Mouse (Mus musculus): ENCODE results near the gene Sorl1. TPM values are rescaled to one million over a fixed set of nuclear protein-coding genes. Genes with fewer than 3 reads are reported as not detected.

Sorl1 gene
- polyA plus RNA-seq, 1 experiment from 2014 or later: 15.5 TPM

DNA sequence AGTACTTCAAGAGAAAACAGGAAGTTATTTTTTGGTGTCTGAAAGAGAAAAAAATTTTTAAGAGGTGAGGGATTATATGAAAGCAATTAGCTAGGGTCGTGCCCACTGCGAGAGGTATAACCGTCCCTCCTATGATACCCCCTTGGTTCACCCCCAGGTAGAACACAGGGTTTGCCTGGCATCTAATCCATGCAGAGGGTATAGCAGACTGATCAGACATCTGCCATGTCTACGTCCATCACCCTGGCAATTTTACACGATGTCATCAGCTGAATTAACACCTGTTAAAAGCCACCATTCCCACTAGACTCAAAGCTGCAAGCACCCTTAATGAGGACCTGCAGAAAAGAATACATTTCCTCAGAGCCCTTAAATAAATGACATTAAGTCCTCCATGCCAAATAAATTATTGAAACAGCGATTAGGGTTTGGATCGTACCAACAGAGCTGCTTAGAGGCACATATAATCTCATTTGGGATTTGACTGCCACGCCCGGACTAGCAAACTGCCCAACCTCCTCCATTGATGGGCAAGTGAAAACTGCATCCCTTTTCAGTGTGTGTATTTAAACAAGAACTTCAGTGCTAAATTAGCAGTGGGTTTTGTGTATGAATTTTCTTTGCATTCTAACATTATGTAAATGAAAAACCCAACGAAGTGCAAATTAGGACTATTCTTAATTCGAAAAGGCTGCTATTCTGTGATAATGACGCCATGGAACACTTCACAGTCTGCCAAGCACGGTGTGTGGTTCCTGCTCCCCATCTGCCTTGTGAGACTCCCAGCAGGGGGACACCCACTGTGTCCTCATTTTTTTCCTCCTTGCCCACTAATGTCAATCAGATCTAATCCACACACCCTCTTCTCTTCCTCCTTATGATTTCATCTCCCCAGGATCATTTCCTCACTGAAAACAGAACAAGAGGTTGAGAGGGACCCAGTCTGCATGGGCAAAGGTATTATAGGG, 7.0 kb upstream of the Sorl1 start:
- 80% methylated on average over 13 of the region's 13 CpGs for WGBS
- no peak for ATAC-seq (ENCODE audit: insufficient number of reproducible peaks, insufficient read depth, low FRiP score, low read depth)
- no peaks in the 10 kb centered on the region for H3K27me3 ChIP-seq (ENCODE audit: control insufficient read depth, insufficient read depth, low read length)

DNA sequence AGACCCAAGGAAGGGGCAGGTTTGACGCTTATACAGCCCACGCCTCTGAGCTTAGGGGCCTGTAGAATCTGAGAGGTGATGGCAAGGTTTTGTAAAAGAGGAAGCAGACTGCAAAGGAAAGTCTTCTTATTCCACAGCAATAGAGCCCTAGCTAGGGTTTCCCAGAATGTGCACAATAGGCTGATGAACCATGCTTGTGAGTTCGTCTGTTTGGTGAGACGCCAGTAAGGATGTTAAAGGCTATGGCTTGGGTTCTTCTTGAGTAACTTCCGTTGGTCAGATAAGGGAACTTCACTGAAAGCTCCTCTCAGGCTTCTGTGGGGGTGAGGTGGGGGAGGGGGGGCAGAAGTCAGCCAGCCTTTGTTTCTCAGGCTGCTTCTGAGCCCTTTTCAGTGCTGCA, 3.9 kb upstream of the Sorl1 start:
- no peak overlapping the region for H3K4me3 ChIP-seq (ENCODE audit: low read depth, low read length)
- H3K27me3 ChIP-seq (ENCODE audit: control insufficient read depth, insufficient read depth, low read length): no peaks in the 10 kb centered on the region
- no peak overlapping the region for H3K4me2 ChIP-seq (replicated peaks; ENCODE audit: low read depth, low read length)
- no peak for ATAC-seq (ENCODE audit: insufficient number of reproducible peaks, insufficient read depth, low FRiP score, low read depth)
- H3K27ac ChIP-seq (ENCODE audit: low read length): no peak overlapping the region
- no peaks in the 10 kb centered on the region for H3K36me3 ChIP-seq (ENCODE audit: control insufficient read depth, insufficient read depth, low read length)
- 90% methylated on average over 5 of the region's 5 CpGs for WGBS
- no peak overlapping the region for H3K9ac ChIP-seq (replicated peaks; ENCODE audit: low read depth, low read length)
- H3K9me3 ChIP-seq (ENCODE audit: control insufficient read depth, low read depth, low read length): no peaks in the 10 kb centered on the region
- H3K4me1 ChIP-seq (ENCODE audit: control insufficient read depth, insufficient read depth, low read length): 0 out of 2 replicates have a peak, but pooled peaks cover 5% of the 10 kb centered on the region

More for the DNA sequence above, 7.0 kb upstream of the Sorl1 start:
- H3K9ac ChIP-seq (replicated peaks; ENCODE audit: low read depth, low read length): no peak overlapping the region
- H3K4me2 ChIP-seq (replicated peaks; ENCODE audit: low read depth, low read length): no peak overlapping the region
- no peaks in the 10 kb centered on the region for H3K9me3 ChIP-seq (ENCODE audit: control insufficient read depth, low read depth, low read length)
- H3K36me3 ChIP-seq (ENCODE audit: control insufficient read depth, insufficient read depth, low read length): no peaks in the 10 kb centered on the region
- H3K27ac ChIP-seq (ENCODE audit: low read length): no peak overlapping the region
- H3K4me3 ChIP-seq (ENCODE audit: low read depth, low read length): no peak overlapping the region
- H3K4me1 ChIP-seq (ENCODE audit: control insufficient read depth, insufficient read depth, low read length): no peaks in the 10 kb centered on the region

DNA sequence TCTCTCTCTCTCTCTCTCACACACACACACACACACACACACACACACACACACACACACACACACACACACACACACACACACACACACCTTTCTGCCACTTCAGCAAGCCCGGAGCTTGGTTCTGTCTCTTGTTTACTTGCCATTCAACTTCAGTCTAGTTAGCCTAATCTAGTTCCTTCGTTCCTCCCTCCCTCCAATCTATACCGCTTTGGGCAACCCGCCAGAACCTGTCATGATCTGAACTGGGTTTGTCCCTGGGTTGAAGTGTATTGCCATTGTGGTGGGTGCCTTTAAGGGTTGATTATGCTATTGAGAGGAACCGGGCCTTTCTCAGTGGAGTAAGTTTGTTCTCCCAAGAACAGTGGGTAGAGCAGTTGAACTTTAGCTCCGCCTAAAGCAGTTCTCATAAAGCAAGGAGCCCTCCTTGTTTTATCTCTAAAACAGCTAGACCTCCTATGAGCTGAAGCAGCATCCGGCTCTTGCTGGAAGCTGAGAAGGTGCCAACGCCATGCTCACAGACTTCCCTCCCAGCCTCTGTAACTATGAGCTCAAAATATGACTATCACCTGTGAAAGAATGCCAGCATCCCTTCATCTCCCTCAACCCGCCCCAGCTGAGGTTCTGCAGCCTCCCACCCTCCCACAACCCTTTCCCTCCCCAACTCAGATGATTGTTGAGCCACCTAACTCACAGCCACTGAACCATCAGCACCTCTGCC, 1.3 kb upstream of the Sorl1 start:
- Histone ChIP-seq H3K27ac (ENCODE audit: low read length) (no peak overlapping the region), H3K9ac (replicated peaks; ENCODE audit: low read depth, low read length) (no peak overlapping the region), H3K4me3 (ENCODE audit: low read depth, low read length) (no peak overlapping the region), H3K27me3 (ENCODE audit: control insufficient read depth, insufficient read depth, low read length) (no peaks in the 10 kb centered on the region), H3K36me3 (ENCODE audit: control insufficient read depth, insufficient read depth, low read length) (no peaks in the 10 kb centered on the region), H3K4me2 (replicated peaks; ENCODE audit: low read depth, low read length) (no peak overlapping the region), H3K9me3 (ENCODE audit: control insufficient read depth, low read depth, low read length) (no peaks in the 10 kb centered on the region), H3K4me1 (ENCODE audit: control insufficient read depth, insufficient read depth, low read length) (0 out of 2 replicates have a peak, but pooled peaks cover 13% of the 10 kb centered on the region)
- 73% methylated on average over 9 of the region's 9 CpGs for WGBS
- no peak for ATAC-seq (ENCODE audit: insufficient number of reproducible peaks, insufficient read depth, low FRiP score, low read depth)

DNA sequence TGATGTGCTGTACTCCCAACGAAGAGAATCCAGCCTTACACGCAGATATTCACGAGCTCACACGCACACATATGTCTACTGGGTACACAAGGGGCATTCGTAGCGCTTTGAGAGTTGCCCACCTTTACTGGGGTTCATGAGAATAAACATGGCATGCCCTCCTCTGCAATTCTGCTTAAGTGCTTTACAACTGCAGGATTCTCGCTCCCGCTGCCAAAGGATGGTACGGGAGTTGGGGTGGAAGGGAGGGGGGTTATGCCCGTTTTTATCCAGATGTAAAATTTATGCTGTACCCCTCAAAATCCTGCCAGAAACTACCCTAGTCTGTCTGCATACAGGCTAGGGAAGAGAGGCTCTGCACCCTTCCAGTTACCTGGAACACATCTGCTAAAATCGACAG, 893 bp downstream of the Sorl1 start:
- Histone ChIP-seq H3K9ac (replicated peaks; ENCODE audit: low read depth, low read length) (peak overlapping the region; percentile 67; the same call in 1 of the 2 replicates), H3K36me3 (ENCODE audit: control insufficient read depth, insufficient read depth, low read length) (no peaks in the 10 kb centered on the region), H3K9me3 (ENCODE audit: control insufficient read depth, low read depth, low read length) (no peaks in the 10 kb centered on the region), H3K4me2 (replicated peaks; ENCODE audit: low read depth, low read length) (peak overlapping the region; percentile 97), H3K27me3 (ENCODE audit: control insufficient read depth, insufficient read depth, low read length) (no peaks in the 10 kb centered on the region), H3K27ac (ENCODE audit: low read length) (no peak overlapping the region; the same call in 1 of the 2 replicates), H3K4me1 (ENCODE audit: control insufficient read depth, insufficient read depth, low read length) (0 out of 2 replicates have a peak, but pooled peaks cover 13% of the 10 kb centered on the region), H3K4me3 (ENCODE audit: low read depth, low read length) (peak overlapping the region; percentile 78)
- 23% methylated on average over 11 of the region's 11 CpGs for WGBS
- ATAC-seq (ENCODE audit: insufficient number of reproducible peaks, insufficient read depth, low FRiP score, low read depth): no peak

DNA sequence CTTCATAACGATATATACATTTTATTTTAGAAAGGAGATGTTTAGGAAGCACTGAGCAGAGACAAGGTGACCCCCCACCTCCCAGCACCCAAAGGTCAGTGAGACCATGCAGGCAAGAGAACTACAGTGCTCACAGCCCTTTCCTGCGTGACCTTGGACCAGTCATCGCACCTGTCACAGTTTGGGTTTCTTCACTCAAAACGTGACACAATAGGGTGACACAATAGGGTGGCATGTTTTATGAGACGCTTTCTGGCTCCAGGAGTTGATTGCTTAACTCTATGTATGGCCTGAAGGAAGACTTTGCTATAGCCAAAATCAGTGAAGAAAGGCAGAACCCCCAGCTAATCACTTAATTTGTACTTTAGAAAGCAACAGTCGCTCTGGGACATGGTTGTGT, 1.7 kb downstream of the Sorl1 start:
- no peaks in the 10 kb centered on the region for H3K9me3 ChIP-seq (ENCODE audit: control insufficient read depth, low read depth, low read length)
- H3K4me1 ChIP-seq (ENCODE audit: control insufficient read depth, insufficient read depth, low read length): 0 out of 2 replicates have a peak, but pooled peaks cover 13% of the 10 kb centered on the region
- H3K9ac ChIP-seq (replicated peaks; ENCODE audit: low read depth, low read length): no peak overlapping the region
- peak overlapping the region; percentile 97 for H3K4me2 ChIP-seq (replicated peaks; ENCODE audit: low read depth, low read length)
- H3K4me3 ChIP-seq (ENCODE audit: low read depth, low read length): peak overlapping the region; percentile 78; the same call in 1 of the 2 replicates
- H3K27ac ChIP-seq (ENCODE audit: low read length): no peak overlapping the region
- WGBS: 79% methylated on average over 6 of the region's 6 CpGs
- ATAC-seq (ENCODE audit: insufficient number of reproducible peaks, insufficient read depth, low FRiP score, low read depth): no peak
- no peaks in the 10 kb centered on the region for H3K27me3 ChIP-seq (ENCODE audit: control insufficient read depth, insufficient read depth, low read length)
- H3K36me3 ChIP-seq (ENCODE audit: control insufficient read depth, insufficient read depth, low read length): no peaks in the 10 kb centered on the region

DNA sequence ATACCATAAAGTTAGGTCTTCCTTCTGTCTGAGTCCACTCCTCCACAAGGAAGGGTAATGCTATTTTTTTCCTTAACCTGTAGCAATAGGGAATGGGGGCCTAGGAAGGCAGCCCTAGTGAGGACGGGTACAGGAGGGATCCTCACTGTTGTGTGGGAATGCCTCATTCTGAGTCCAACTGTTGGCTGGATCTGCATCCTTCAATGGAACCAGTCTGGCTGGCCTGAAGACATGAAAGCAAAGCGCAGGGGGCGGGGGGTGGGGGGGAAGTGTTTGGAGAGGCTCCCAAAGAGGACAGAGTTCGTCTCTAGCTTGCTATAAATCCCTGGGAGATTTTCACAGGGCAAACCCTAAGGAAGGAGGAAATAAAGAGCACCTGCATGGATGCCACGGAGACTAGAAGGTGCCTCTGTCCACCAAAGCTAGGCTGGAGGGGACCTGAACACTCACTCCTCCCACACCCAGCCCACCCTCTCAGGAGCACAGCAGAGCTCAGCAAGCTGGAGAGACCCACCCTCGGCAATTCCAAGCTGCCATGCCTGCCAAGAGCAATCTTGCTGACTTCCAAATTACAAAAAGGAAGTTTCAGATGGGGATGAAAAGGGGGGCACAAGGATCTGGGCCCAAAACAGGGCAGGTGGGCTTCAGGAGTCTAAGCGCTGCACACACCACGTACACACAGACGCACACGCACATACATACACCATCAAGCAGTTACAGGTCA, 2.3 kb downstream of the Sorl1 start:
- no peak overlapping the region for H3K4me3 ChIP-seq (ENCODE audit: low read depth, low read length)
- H3K4me1 ChIP-seq (ENCODE audit: control insufficient read depth, insufficient read depth, low read length): peaks cover 16% of the 10 kb centered on the region; the same call in 1 of the 2 replicates
- H3K27ac ChIP-seq (ENCODE audit: low read length): no peak overlapping the region
- 71% methylated on average over 10 of the region's 10 CpGs for WGBS
- no peak for ATAC-seq (ENCODE audit: insufficient number of reproducible peaks, insufficient read depth, low FRiP score, low read depth)
- H3K9me3 ChIP-seq (ENCODE audit: control insufficient read depth, low read depth, low read length): no peaks in the 10 kb centered on the region
- H3K4me2 ChIP-seq (replicated peaks; ENCODE audit: low read depth, low read length): peak overlapping the region; percentile 25
- no peak overlapping the region for H3K9ac ChIP-seq (replicated peaks; ENCODE audit: low read depth, low read length)
- H3K36me3 ChIP-seq (ENCODE audit: control insufficient read depth, insufficient read depth, low read length): no peaks in the 10 kb centered on the region
- H3K27me3 ChIP-seq (ENCODE audit: control insufficient read depth, insufficient read depth, low read length): no peaks in the 10 kb centered on the region

DNA sequence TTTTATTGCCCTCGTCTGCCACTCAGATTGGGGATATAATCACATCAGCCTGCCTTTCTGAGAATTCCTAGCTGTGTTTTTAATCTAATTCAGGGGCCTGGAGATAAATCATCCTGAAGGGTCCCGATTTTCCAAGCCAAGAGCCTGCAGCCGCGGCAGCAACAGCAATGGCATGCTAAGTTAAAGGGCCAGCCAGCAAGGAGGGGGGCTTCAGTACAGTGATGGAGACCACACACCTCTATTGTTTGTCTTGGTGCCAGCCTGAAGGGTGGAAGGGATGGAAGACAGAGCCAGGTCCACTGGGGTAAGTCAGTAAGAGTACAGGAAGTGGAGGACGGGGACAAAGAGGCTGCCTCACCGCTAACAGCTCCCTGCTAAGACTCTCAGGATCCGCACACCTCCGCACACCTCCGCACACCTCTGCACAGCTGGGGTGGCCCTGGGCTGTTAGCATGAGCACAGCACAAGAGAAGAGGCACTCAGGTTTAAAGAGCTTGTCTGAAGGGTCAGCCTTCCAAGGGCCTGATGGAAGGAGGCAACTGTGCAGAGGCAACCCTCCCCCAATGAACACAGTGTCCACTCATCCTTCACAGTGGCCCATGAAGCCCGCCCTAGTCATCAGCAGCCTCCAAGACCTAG, 7.6 kb downstream of the Sorl1 start:
- H3K4me3 ChIP-seq (ENCODE audit: low read depth, low read length): no peak overlapping the region
- WGBS: 45% methylated on average over 10 of the region's 10 CpGs
- H3K27me3 ChIP-seq (ENCODE audit: control insufficient read depth, insufficient read depth, low read length): no peaks in the 10 kb centered on the region
- H3K9ac ChIP-seq (replicated peaks; ENCODE audit: low read depth, low read length): no peak overlapping the region
- ATAC-seq (ENCODE audit: insufficient number of reproducible peaks, insufficient read depth, low FRiP score, low read depth): 0 out of 2 replicates have a peak, but pooled peaks have one; percentile 28
- no peak overlapping the region for H3K4me2 ChIP-seq (replicated peaks; ENCODE audit: low read depth, low read length)
- peaks cover 10% of the 10 kb centered on the region; the same call in 1 of the 2 replicates for H3K4me1 ChIP-seq (ENCODE audit: control insufficient read depth, insufficient read depth, low read length)
- no peaks in the 10 kb centered on the region for H3K36me3 ChIP-seq (ENCODE audit: control insufficient read depth, insufficient read depth, low read length)
- H3K9me3 ChIP-seq (ENCODE audit: control insufficient read depth, low read depth, low read length): no peaks in the 10 kb centered on the region
- H3K27ac ChIP-seq (ENCODE audit: low read length): peak overlapping the region; percentile 33; the same call in 1 of the 2 replicates

All from stomach, embryonic 14.5 days (tissue).